Mouse (Mus musculus) hindbrain, embryonic 15.5 days (tissue): ENCODE measurements at regions not wholly inside any gene's neighbourhood (a gene's known extent, or its start where the extent isn't known, plus 50 kb on each side); places are given as distances from the start of the nearest gene placed in this dataset.

ENCODE experiments used
- ATAC-seq: fragments of 200-750 bp; cut with Nextera tagmentation; 2 replicates; pipeline ENCODE4 v1.8.0; 2017; ENCODE audit warnings: low read depth, moderate number of reproducible peaks, moderate TSS enrichment; ENCODE audit not compliant: low FRiP score
- H3K27ac ChIP-seq: fragments of 300-500 bp; sonication (generic); replicated peaks from 2 replicates; pipeline ENCODE4 v1.5.1; 2015; ENCODE audit warnings: mild to moderate bottlenecking, inconsistent platforms
- H3K27me3 ChIP-seq: fragments of 300-500 bp; sonication (generic); 2 replicates; pipeline ENCODE4 v1.6.1; 2015; ENCODE audit warnings: control low read depth, inconsistent platforms
- H3K36me3 ChIP-seq: fragments of 300-500 bp; sonication (generic); 2 replicates; pipeline ENCODE4 v1.6.1; 2015; ENCODE audit warnings: control low read depth, inconsistent platforms
- H3K4me1 ChIP-seq: fragments of 300-500 bp; sonication (generic); replicated peaks from 2 replicates; pipeline ENCODE4 v1.6.1; 2015; ENCODE audit warnings: control low read depth, inconsistent platforms
- H3K4me2 ChIP-seq: fragments of 300-500 bp; sonication (generic); 2 replicates; pipeline ENCODE4 v1.6.1; 2015; ENCODE audit warnings: moderate library complexity, mild to moderate bottlenecking, inconsistent platforms
- H3K4me3 ChIP-seq: fragments of 300-500 bp; sonication (generic); 2 replicates; pipeline ENCODE4 v1.5.1; 2015; ENCODE audit warnings: mild to moderate bottlenecking, inconsistent platforms
- H3K9ac ChIP-seq: fragments of 300-500 bp; sonication (generic); 2 replicates; pipeline ENCODE4 v1.6.1; 2015; ENCODE audit warnings: inconsistent platforms
- H3K9me3 ChIP-seq: fragments of 300-500 bp; sonication (generic); 2 replicates; pipeline ENCODE4 v1.6.1; 2016; ENCODE audit warnings: control low read depth, inconsistent platforms
- WGBS: fragments of 180-500 bp; shearing (Covaris S2); methylation state at CpG from one replicate; pipeline ENCODE4 v1.1.7; 2015; 5-methylcytosine and 5-hydroxymethylcytosine counted together

DNA sequence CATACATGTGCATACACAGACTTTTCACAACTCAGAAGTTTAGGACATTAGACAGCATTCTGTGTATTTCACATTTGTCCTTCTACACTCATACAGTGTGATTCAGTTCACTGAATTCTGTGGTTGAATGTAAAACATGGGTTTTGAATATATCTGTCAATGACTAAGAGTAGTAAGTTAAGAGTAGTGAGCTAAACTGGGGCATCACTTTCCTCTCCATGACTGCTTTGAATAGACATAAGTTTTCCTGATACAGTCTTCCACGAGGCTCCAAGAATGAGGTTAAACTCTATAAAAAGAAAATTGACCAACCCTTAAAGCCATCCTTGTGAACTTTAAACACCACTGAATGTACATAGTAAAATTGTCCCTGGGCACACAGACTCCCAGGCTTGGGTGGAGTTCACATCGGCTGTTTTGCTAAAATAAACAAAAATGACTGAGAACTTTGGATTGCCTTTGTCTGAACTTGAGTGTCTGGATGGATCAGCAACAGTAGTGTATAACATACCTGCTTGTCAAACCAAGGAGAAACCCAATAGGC lies 94.9 kb upstream of the Cdkn2b start:
- 76% methylated on average over 2 of the region's 2 CpGs for WGBS
- Histone ChIP-seq H3K4me2 (no peak overlapping the region), H3K36me3 (no peaks in the 10 kb centered on the region), H3K9ac (no peak overlapping the region), H3K4me3 (no peak overlapping the region), H3K9me3 (no peaks in the 10 kb centered on the region), H3K27me3 (no peaks in the 10 kb centered on the region), H3K4me1 (no peaks in the 10 kb centered on the region), H3K27ac (no peak overlapping the region)
- no peak for ATAC-seq

DNA sequence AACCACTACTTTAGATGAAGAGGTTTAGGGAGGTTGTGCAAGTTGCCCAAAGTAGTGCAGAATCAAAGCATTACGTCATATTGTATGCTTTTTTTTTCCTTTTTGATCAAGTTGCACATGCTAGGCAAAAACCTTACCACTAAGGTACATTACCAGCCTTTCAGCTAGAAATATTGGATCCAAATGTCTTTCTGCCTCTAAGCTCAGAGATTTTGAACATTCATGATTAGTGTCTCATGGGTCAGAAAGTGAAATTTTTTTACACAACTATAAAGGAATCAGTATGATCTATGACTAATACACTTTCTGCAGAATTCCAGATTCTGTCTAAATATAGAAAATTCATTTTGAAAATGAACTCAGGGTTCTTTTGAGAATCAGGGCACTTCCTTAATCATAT lies 92.3 kb upstream of the Cdkn2b start:
- Histone ChIP-seq H3K27ac (no peak overlapping the region), H3K4me2 (no peak overlapping the region), H3K36me3 (no peaks in the 10 kb centered on the region), H3K27me3 (no peaks in the 10 kb centered on the region), H3K9ac (no peak overlapping the region), H3K9me3 (no peaks in the 10 kb centered on the region), H3K4me1 (no peaks in the 10 kb centered on the region), H3K4me3 (no peak overlapping the region)
- 88% methylated on average over 1 of the region's 1 CpGs for WGBS
- ATAC-seq: no peak

DNA sequence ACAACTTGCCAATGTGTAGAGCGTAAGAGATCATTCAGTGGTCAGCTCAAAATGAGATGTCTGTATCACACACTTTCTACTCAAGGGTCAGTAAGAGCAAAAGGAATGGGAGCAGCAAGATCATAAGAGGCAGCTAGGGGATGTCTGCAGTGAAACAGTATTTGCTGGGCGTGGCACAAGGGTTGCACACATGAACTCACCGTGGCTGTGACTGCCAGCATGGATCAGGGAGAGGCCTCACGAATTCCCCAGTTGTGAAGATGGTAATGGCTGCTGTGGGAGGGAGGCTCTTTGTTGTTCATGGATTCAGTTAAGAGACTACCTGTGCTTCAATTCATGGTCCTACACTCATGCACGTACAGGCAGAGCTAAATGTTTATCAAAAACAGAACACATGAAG lies 91.5 kb upstream of the Cdkn2b start:
- 77% methylated on average over 5 of the region's 5 CpGs for WGBS
- Histone ChIP-seq H3K27ac (no peak overlapping the region), H3K4me1 (no peaks in the 10 kb centered on the region), H3K4me3 (no peak overlapping the region), H3K9me3 (no peaks in the 10 kb centered on the region), H3K27me3 (no peaks in the 10 kb centered on the region), H3K36me3 (no peaks in the 10 kb centered on the region), H3K9ac (no peak overlapping the region), H3K4me2 (no peak overlapping the region)
- ATAC-seq: no peak

DNA sequence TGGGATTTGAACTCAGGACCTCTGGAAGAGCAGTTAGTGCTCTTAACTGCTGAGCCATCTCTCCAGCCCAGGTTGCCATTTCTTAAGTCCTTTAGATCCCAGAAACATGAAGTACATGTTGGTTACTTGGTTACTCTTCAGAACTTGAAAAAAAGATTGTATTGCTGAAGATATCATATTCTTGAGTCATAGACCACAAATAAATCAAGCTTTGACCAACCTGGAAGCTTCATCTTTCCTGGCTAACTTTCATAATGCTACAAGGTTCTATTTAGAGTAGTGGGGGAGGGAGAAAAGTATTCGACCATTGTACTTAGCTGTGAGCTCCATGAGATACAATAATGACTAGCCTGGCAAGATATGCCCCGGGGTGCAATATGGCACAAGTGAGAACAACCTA lies 90.9 kb upstream of the Cdkn2b start:
- Histone ChIP-seq H3K9ac (no peak overlapping the region), H3K9me3 (no peaks in the 10 kb centered on the region), H3K4me3 (no peak overlapping the region), H3K27me3 (no peaks in the 10 kb centered on the region), H3K4me1 (no peaks in the 10 kb centered on the region), H3K4me2 (no peak overlapping the region), H3K27ac (no peak overlapping the region), H3K36me3 (no peaks in the 10 kb centered on the region)
- 83% methylated on average over 2 of the region's 2 CpGs for WGBS
- no peak for ATAC-seq

DNA sequence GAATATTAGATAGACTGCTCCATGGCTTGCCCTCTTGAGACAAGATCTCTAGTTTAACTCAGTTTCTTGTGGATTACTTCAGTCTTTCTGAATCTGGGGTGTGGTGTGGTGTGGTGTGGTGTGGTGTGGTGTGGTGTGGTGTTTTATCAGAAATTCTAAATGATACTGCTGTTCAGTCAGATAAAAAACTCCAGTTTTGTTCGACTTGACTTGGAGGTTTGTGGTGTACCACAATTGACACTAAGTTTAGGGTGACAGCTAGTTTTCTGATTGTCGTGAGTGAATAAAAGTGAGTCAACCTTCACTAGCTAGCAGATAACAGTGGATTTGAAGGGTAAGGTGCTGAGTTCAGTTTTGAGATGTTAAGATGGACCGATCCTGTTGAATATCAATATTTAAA lies 89.5 kb upstream of the Cdkn2b start:
- Histone ChIP-seq H3K4me1 (no peaks in the 10 kb centered on the region), H3K9me3 (no peaks in the 10 kb centered on the region), H3K4me2 (no peak overlapping the region), H3K27me3 (no peaks in the 10 kb centered on the region), H3K36me3 (no peaks in the 10 kb centered on the region), H3K9ac (no peak overlapping the region), H3K27ac (no peak overlapping the region), H3K4me3 (no peak overlapping the region)
- ATAC-seq: no peak
- 88% methylated on average over 3 of the region's 3 CpGs for WGBS

DNA sequence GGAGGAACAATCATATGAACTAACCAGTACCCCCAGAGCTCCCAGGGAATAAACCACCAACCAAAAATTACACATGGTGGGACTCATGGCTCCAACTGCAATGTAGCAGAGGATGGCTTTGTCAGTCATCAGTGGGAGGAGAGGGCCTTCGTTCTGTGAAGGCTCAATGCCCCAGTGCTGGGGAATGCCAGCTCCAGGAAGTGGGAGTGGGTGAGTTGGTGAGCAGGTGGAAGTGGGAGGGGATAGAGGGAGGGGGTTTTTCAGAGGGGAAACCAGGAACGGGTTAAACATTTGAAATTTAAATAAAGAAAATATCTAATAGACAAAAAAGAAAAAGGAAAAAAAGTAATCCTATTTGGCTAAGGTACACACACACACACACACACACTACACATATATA lies 88.4 kb upstream of the Cdkn2b start:
- H3K27ac ChIP-seq: no peak overlapping the region
- H3K4me1 ChIP-seq: no peaks in the 10 kb centered on the region
- H3K9me3 ChIP-seq: no peaks in the 10 kb centered on the region
- 79% methylated on average over 2 of the region's 2 CpGs for WGBS
- no peak overlapping the region for H3K4me2 ChIP-seq
- H3K4me3 ChIP-seq: no peak overlapping the region
- H3K36me3 ChIP-seq: no peaks in the 10 kb centered on the region
- no peak overlapping the region for H3K9ac ChIP-seq
- no peaks in the 10 kb centered on the region for H3K27me3 ChIP-seq
- ATAC-seq: no peak

DNA sequence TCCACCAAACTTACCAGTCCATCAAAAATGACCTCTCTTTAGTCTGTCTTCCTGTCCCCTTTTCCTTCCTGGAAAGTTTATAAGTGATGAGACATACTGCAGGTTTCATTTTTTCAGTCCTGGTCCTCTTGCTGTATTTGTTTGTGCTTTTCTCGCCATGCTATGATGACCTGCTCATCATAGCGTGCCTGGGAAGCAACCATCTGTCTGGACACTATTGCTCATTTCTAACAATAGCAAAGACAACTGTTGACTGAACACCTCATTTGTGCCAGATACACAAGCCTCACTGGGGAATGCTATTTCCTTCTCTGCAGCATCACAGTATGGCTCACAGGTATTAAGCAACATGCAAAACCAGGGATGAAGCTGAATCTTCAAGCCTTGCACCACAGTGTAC lies 85.2 kb upstream of the Cdkn2b start:
- H3K27ac ChIP-seq: no peak overlapping the region
- no peaks in the 10 kb centered on the region for H3K36me3 ChIP-seq
- no peak overlapping the region for H3K4me3 ChIP-seq
- H3K4me2 ChIP-seq: no peak overlapping the region
- H3K27me3 ChIP-seq: no peaks in the 10 kb centered on the region
- H3K9me3 ChIP-seq: no peaks in the 10 kb centered on the region
- ATAC-seq: no peak
- H3K9ac ChIP-seq: no peak overlapping the region
- WGBS: 93% methylated on average over 2 of the region's 2 CpGs
- H3K4me1 ChIP-seq: no peaks in the 10 kb centered on the region

DNA sequence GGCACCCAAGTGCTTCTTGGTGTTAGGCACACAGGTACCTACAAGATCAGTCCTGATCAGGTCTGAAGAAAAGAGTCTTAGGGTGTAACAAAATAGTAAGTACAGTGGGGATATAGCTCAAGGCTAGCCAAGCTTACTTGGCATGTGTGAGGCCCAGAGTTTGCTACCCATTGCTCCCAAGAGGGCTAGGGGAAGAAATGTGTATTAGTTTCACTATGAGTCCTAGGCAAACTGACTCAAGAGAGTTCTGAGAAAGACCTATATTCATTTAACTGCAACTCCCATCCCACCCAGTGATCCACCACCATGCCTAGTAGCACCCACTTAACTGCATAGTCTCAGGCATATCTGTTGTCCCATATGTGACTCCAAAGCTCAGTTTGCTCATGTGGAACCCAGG lies 84.5 kb upstream of the Cdkn2b start:
- Histone ChIP-seq H3K4me3 (no peak overlapping the region), H3K4me2 (no peak overlapping the region), H3K9ac (no peak overlapping the region), H3K27me3 (no peaks in the 10 kb centered on the region), H3K4me1 (no peaks in the 10 kb centered on the region), H3K9me3 (no peaks in the 10 kb centered on the region), H3K36me3 (no peaks in the 10 kb centered on the region), H3K27ac (no peak overlapping the region)
- ATAC-seq: no peak

DNA sequence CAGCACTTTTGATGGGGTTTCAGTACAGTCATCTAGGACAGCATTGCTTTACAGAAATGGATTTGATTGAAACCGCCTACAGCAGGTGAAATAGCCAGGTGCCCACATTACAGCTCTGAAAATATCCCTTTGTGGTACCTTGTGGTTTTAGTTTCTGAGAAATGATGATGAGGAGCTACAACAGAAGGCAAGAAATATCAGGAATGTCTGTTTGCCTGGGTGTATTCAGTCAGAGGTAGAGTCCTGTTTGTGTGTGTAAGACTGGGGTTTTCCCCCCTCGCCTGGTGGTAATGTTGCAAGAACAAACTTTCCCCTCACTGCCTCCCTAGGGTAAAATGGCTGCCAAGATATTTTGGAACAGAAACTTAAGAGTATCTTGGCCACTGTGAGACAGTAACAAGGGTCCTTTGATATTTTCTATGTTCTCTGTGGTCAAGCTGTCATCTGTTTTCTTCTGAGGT lies 82.4 kb upstream of the Cdkn2b start:
- ATAC-seq: no peak
- Histone ChIP-seq H3K9ac (no peak overlapping the region), H3K4me1 (no peaks in the 10 kb centered on the region), H3K27ac (no peak overlapping the region), H3K9me3 (no peaks in the 10 kb centered on the region), H3K27me3 (no peaks in the 10 kb centered on the region), H3K4me2 (no peak overlapping the region), H3K36me3 (no peaks in the 10 kb centered on the region), H3K4me3 (no peak overlapping the region)
- WGBS: 87% methylated on average over 2 of the region's 2 CpGs

DNA sequence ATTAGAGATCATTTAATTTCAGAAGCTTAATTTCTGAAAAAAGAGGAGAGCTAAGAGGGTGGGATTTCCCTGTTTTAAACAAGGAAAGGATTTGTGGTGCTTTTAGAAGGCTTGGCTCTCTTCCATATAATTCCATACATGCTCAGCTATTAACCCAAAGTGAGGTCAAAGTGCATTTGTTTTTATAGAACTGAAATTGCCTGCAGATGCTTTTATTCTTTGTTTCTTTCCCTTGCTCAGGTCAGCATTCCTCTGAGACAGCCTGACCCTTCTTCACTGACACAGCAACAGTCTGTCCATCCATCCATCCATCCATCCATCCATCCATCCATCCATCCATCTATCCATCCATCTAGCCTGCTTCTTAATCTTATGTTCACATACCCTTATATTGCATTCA lies 82.0 kb upstream of the Cdkn2b start:
- Histone ChIP-seq H3K4me2 (no peak overlapping the region), H3K4me1 (no peaks in the 10 kb centered on the region), H3K4me3 (no peak overlapping the region), H3K9me3 (no peaks in the 10 kb centered on the region), H3K9ac (no peak overlapping the region), H3K27me3 (no peaks in the 10 kb centered on the region), H3K36me3 (no peaks in the 10 kb centered on the region), H3K27ac (no peak overlapping the region)
- no peak for ATAC-seq

DNA sequence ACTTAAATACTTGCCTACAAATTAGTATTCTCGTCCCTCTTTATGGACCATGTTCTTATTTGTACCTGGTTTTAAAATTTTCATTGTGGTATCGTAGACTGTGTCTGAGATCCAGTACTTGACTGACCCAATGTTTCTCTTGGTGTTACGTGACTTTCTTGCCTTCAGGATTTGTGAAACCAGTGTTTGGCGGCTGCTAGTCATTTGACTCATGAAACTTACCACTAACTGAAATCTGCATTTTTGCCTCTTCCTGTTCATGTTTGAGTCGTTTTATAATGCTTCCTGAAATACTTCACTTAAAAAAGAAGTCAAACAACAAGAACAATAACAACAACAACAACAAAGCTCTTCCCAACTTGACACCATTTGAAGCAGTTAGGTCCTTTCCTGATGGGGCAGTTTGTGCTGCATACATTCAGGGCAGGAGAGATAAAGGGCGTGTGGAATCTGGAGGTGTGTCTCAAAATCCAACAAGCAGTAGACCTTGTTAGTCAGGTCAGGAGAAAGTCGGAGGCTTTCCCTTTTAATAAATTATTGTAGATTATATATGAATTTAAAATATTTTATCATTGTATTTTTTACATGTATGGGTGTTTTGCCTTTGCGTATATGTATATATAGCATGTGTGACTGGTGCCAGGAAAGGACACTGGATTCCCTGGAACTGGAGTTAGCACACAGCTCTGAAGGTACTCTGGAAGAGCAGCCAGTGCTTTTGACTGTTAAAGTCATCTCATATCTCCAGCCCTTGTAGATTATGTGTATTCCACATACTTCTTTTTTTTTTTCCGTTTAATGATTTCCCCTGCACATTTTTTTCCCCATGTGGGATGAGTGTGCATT lies 80.8 kb upstream of the Cdkn2b start:
- no peaks in the 10 kb centered on the region for H3K9me3 ChIP-seq
- H3K4me3 ChIP-seq: no peak overlapping the region
- ATAC-seq: no peak
- no peaks in the 10 kb centered on the region for H3K4me1 ChIP-seq
- H3K4me2 ChIP-seq: no peak overlapping the region
- no peaks in the 10 kb centered on the region for H3K27me3 ChIP-seq
- H3K36me3 ChIP-seq: no peaks in the 10 kb centered on the region
- WGBS: 90% methylated on average over 9 of the region's 9 CpGs
- H3K27ac ChIP-seq: no peak overlapping the region
- H3K9ac ChIP-seq: no peak overlapping the region

DNA sequence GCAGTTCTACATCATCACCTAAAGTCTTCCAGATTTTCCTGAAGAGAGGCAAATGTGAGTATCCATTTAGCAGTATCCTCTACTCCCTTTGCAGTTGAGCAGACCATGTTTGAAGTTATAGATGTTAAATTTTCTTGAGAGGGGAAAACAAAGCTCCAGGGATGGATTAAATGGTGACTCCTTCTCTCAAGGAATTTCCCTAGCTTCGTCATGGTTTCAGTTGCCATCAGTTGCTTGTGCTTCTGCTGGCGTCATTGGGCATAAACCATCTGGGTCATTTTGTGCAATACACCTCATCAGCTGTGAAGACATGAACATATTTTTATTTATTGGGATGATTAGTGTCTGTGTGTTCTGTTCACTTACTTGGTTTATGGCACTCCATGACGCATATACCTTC lies 72.7 kb upstream of the Cdkn2b start:
- H3K27me3 ChIP-seq: no peaks in the 10 kb centered on the region
- no peak for ATAC-seq
- no peaks in the 10 kb centered on the region for H3K9me3 ChIP-seq
- H3K27ac ChIP-seq: no peak overlapping the region
- no peak overlapping the region for H3K9ac ChIP-seq
- H3K4me3 ChIP-seq: no peak overlapping the region
- H3K4me1 ChIP-seq: no peaks in the 10 kb centered on the region
- H3K36me3 ChIP-seq: no peaks in the 10 kb centered on the region
- 91% methylated on average over 3 of the region's 3 CpGs for WGBS
- no peak overlapping the region for H3K4me2 ChIP-seq

DNA sequence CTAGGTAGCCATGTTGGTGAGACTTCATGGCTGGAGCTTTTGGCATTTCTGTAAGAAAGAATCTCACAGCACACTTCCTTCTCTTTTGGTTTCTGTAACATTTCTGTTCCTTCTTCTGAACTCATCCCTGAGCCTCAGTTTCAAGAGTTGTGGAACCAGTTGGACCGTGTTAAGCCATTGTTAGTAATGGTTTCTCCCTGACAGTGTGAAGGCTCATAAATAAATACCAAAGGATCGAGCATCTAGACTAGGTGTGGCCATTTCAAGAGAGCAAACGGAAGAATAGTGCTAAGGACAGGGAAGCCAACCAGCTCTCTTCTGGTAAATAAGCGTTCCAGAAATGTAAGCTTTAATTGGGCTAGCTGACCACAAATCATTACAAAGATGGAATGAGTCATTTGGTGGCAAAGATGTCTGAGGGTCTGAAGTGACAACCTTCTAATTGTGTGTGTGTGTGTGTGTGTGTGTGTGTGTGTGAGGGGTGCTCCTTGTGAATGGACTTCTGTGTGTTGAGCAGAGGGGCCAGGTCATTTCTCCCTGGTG lies 71.7 kb upstream of the Cdkn2b start:
- no peaks in the 10 kb centered on the region for H3K4me1 ChIP-seq
- no peaks in the 10 kb centered on the region for H3K36me3 ChIP-seq
- no peak overlapping the region for H3K4me3 ChIP-seq
- ATAC-seq: no peak
- no peaks in the 10 kb centered on the region for H3K9me3 ChIP-seq
- H3K4me2 ChIP-seq: no peak overlapping the region
- WGBS: 88% methylated on average over 4 of the region's 4 CpGs
- no peaks in the 10 kb centered on the region for H3K27me3 ChIP-seq
- H3K9ac ChIP-seq: no peak overlapping the region
- H3K27ac ChIP-seq: no peak overlapping the region
